ENCODE assay signal across 8 mouse cellular contexts in the genomic region with DNA sequence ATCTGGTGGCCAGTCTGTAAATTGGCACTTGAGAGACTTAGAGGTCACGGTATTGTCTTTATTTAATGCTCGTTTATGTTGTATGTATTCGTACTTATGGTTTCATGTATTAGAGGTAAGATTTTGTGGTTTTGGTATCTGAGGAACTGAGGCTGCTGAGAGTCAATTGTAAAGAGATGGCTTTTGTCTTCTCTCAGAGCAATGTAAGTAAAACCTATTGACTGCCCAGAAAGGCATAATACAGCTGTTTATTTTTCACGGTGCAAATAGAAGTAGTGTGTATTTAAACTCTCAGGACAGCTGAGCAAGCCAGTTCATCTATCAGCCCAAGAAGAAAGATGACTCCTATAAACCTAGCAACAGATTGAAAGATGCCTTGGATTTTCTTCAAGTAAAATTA. TPM values are rescaled to one million over a fixed set of nuclear protein-coding genes. Genes with fewer than 3 reads are reported as not detected.
DNase-seq lines count a peak whose midpoint lies in the region; ATAC-seq lines count a peak whose summit lies in the region.

No protein-coding gene starts in this region.

- peak; percentile 29 for DNase-seq in embryo, embryonic 10.5 days (ENCODE audit: low spot score)
- no peak for DNase-seq in embryo, embryonic 9.5 days (ENCODE audit: extremely low spot score)
- DNase-seq in 3T3-L1 (ENCODE audit: low read depth, low spot score), result peak; percentile 30
- DNase-seq in forebrain, embryonic 11.5 days (ENCODE audit: low spot score), result no peak
- no peak for DNase-seq in liver, embryonic 13.5 days
- no peak for DNase-seq in adrenal gland, postnatal 36 days
- DNase-seq in left cerebral cortex, adult 8-10 months (ENCODE audit: low spot score in 2 of 2), result no peak
- no peak for DNase-seq in layer of hippocampus, postnatal 25 days (ENCODE audit: extremely low spot score in 1 of 2, low spot score in 1 of 2)

- peak overlapping the region; percentile 85 for H3K4me2 ChIP-seq in forebrain, embryonic 11.5 days (ENCODE audit: low read depth, low read length, severe bottlenecking)
- peak overlapping the region; percentile 87 for H3K4me2 ChIP-seq in liver, embryonic 13.5 days

- H3K4me1 ChIP-seq in forebrain, embryonic 11.5 days (replicated peaks; ENCODE audit: control insufficient read depth, insufficient read depth, low read length), result peaks cover 2% of the 10 kb centered on the region; the same call in 1 of the 2 replicates
- peaks cover 56% of the 10 kb centered on the region for H3K4me1 ChIP-seq in liver, embryonic 13.5 days (replicated peaks)

- WGBS in forebrain, embryonic 11.5 days, result 33% methylated on average over 4 of the region's 4 CpGs
- WGBS in liver, embryonic 13.5 days (ENCODE audit: insufficient replicate concordance), result 8% methylated on average over 4 of the region's 4 CpGs

- peak overlapping the region; percentile 100 for H3K9ac ChIP-seq in forebrain, embryonic 11.5 days (ENCODE audit: low read length)
- peak overlapping the region; percentile 98 for H3K9ac ChIP-seq in liver, embryonic 13.5 days

- H3K4me3 ChIP-seq in forebrain, embryonic 11.5 days (ENCODE audit: low read depth, low read length), result peak overlapping the region; percentile 95
- peak overlapping the region; percentile 88 for H3K4me3 ChIP-seq in liver, embryonic 13.5 days (replicated peaks)

- ATAC-seq in forebrain, embryonic 11.5 days (replicated peaks; ENCODE audit: low FRiP score), result no peak
- no peak for ATAC-seq in liver, embryonic 13.5 days (ENCODE audit: low read depth)

- H3K27me3 ChIP-seq in forebrain, embryonic 11.5 days (ENCODE audit: control insufficient read depth, insufficient read depth, low read length), result no peaks in the 10 kb centered on the region
- H3K27me3 ChIP-seq in liver, embryonic 13.5 days, result no peaks in the 10 kb centered on the region

- H3K27ac ChIP-seq in forebrain, embryonic 11.5 days (ENCODE audit: low read depth, low read length), result peak overlapping the region; percentile 97
- peak overlapping the region; percentile 96 for H3K27ac ChIP-seq in liver, embryonic 13.5 days

- no peaks in the 10 kb centered on the region for H3K9me3 ChIP-seq in forebrain, embryonic 11.5 days (ENCODE audit: control insufficient read depth, low read length)
- no peaks in the 10 kb centered on the region for H3K9me3 ChIP-seq in liver, embryonic 13.5 days (replicated peaks)

- H3K36me3 ChIP-seq in forebrain, embryonic 11.5 days (ENCODE audit: control insufficient read depth, insufficient read depth, low read length), result 0 out of 2 replicates have a peak, but pooled peaks cover 2% of the 10 kb centered on the region
- peaks cover 28% of the 10 kb centered on the region for H3K36me3 ChIP-seq in liver, embryonic 13.5 days

RNA-seq across cellular contexts. Expression of gene Ino80d, which starts 0.6 kb away (rescaled TPM):
- polyA plus RNA-seq in forebrain, embryonic 11.5 days (2014; fragmentation: Nextera tagmentation; extraction: Ambion mirVana), result 12.3 and 12.6 TPM in 2 replicates
- 3.8 and 4.8 TPM in 2 replicates for polyA plus RNA-seq in liver, embryonic 13.5 days (2015; fragmentation: Nextera tagmentation; extraction: Ambion mirVana)
- 10 to 100 TPM; 27.3 to 29.2 TPM for total RNA-seq in adrenal gland, postnatal 36 days (2021)
- total RNA-seq in left cerebral cortex, adult 8-10 months (2022), result 10 to 100 TPM; 25.6 to 32.7 (median 28.8) TPM
- 10 to 100 TPM; 23.6 to 30.6 TPM for total RNA-seq in layer of hippocampus, postnatal 25 days (2021)

Comparison
In these comparisons a context has a peak if more than half of its experiments do, and no peak if none do; other contexts are left out.
1. DNase-seq: peak in embryo, embryonic 10.5 days (single experiment) and 3T3-L1 (single experiment); none in embryo, embryonic 9.5 days (single experiment), forebrain, embryonic 11.5 days (single experiment), liver, embryonic 13.5 days (single experiment), adrenal gland, postnatal 36 days (0 of 2), left cerebral cortex, adult 8-10 months (0 of 2) and layer of hippocampus, postnatal 25 days (0 of 2).